Mouse (Mus musculus): ENCODE measurements around the gene Zbed4.
"Not testable (repeated sequence)": the region's sequence is repeated elsewhere in the genome, so short reads cannot be mapped to it uniquely, and the experiment has no call there.

The Zbed4 gene

GRCm38 (mm10) chr15:88751564-88752402 is at the start of gene Zbed4:
TSS of gene Zbed4 (plus strand) at chr15:88751660.
- ATAC-seq (ENCODE audit: low TSS enrichment) = peak; percentile 16; the same call in 1 of the 2 replicates

- no peak for ATAC-seq (ENCODE audit: low TSS enrichment)
Observed at GRCm38 (mm10) chr15:88702501-88702900, 49.0 kb upstream of the Zbed4 start.

- ATAC-seq (ENCODE audit: low TSS enrichment) = no peak
Observed at GRCm38 (mm10) chr15:88704284-88704683, 47.2 kb upstream of the Zbed4 start.

GRCm38 (mm10) chr15:88706320-88706719 is 45.1 kb upstream of the Zbed4 start:
- no peak for ATAC-seq (ENCODE audit: low TSS enrichment)

- not testable (repeated sequence) for ATAC-seq (ENCODE audit: low TSS enrichment)
Observed at GRCm38 (mm10) chr15:88706987-88707386, 44.5 kb upstream of the Zbed4 start.

- ATAC-seq (ENCODE audit: low TSS enrichment) = no peak
Observed at GRCm38 (mm10) chr15:88708204-88708603, 43.3 kb upstream of the Zbed4 start.

GRCm38 (mm10) chr15:88708657-88709511 is 42.6 kb upstream of the Zbed4 start:
- no peak for ATAC-seq (ENCODE audit: low TSS enrichment)

GRCm38 (mm10) chr15:88709878-88710277 is 41.6 kb upstream of the Zbed4 start:
- no peak for ATAC-seq (ENCODE audit: low TSS enrichment)

- no peak for ATAC-seq (ENCODE audit: low TSS enrichment)
Observed at GRCm38 (mm10) chr15:88712501-88712900, 39.0 kb upstream of the Zbed4 start.

- peak; percentile 76 for ATAC-seq (ENCODE audit: low TSS enrichment)
Observed at GRCm38 (mm10) chr15:88714021-88714589, 37.4 kb upstream of the Zbed4 start.

- no peak for ATAC-seq (ENCODE audit: low TSS enrichment)
Observed at GRCm38 (mm10) chr15:88716350-88716749, 35.1 kb upstream of the Zbed4 start.

GRCm38 (mm10) chr15:88717239-88717638 is 34.2 kb upstream of the Zbed4 start:
- ATAC-seq (ENCODE audit: low TSS enrichment) = peak; percentile 11; the same call in 1 of the 2 replicates

- no peak for ATAC-seq (ENCODE audit: low TSS enrichment)
Observed at GRCm38 (mm10) chr15:88723205-88723604, 28.3 kb upstream of the Zbed4 start.

GRCm38 (mm10) chr15:88724311-88724710 is 27.1 kb upstream of the Zbed4 start:
- ATAC-seq (ENCODE audit: low TSS enrichment) = no peak

GRCm38 (mm10) chr15:88725036-88725435 is 26.4 kb upstream of the Zbed4 start:
- ATAC-seq (ENCODE audit: low TSS enrichment) = no peak

GRCm38 (mm10) chr15:88727204-88727603 is 24.3 kb upstream of the Zbed4 start:
- ATAC-seq (ENCODE audit: low TSS enrichment) = no peak

- ATAC-seq (ENCODE audit: low TSS enrichment) = no peak
Observed at GRCm38 (mm10) chr15:88730717-88731116, 20.7 kb upstream of the Zbed4 start.

- no peak for ATAC-seq (ENCODE audit: low TSS enrichment)
Observed at GRCm38 (mm10) chr15:88732405-88733020, 18.9 kb upstream of the Zbed4 start.

GRCm38 (mm10) chr15:88733041-88733751 is 18.3 kb upstream of the Zbed4 start:
- peak; percentile 32 for ATAC-seq (ENCODE audit: low TSS enrichment)

- ATAC-seq (ENCODE audit: low TSS enrichment) = peak; percentile 78
Observed at GRCm38 (mm10) chr15:88733834-88734571, 17.5 kb upstream of the Zbed4 start, which contains the start of gene Brd1. TSS of gene Brd1 (minus strand) at chr15:88734233.

Data from frontal cortex, adult (tissue).